Mouse (Mus musculus) neural tube, embryonic 11.5 days (tissue): Measurements from ENCODE around the gene Dapk2. TPM values are rescaled to one million over a fixed set of nuclear protein-coding genes. Genes with fewer than 3 reads are reported as not detected.

Experiments used
- ATAC-seq: fragments of 200-750 bp; cut with Nextera tagmentation; 2 replicates; pipeline ENCODE4 v1.8.0; 2017; ENCODE audit warnings: moderate number of reproducible peaks, mild to moderate bottlenecking, moderate TSS enrichment, moderate library complexity; ENCODE audit not compliant: insufficient read depth, low FRiP score, low TSS enrichment
- DNase-seq: peaks from one replicate; pipeline ENCODE4 v3.0.0-alpha.2; 2015; ENCODE audit warnings: low spot score
- H3K27ac ChIP-seq: fragments of 300-500 bp; sonication (generic); 2 replicates; pipeline ENCODE4 v1.5.1; 2014; ENCODE audit warnings: low read depth, mild to moderate bottlenecking, low read length
- H3K27me3 ChIP-seq: fragments of 300-500 bp; sonication (generic); 2 replicates; pipeline ENCODE4 v1.6.1; 2014; ENCODE audit warnings: mild to moderate bottlenecking, low read length, mixed read lengths; ENCODE audit not compliant: control insufficient read depth, insufficient read depth
- H3K36me3 ChIP-seq: fragments of 300-500 bp; sonication (generic); 2 replicates; pipeline ENCODE4 v1.6.1; 2014; ENCODE audit warnings: mild to moderate bottlenecking, low read length, moderate library complexity, mixed read lengths; ENCODE audit not compliant: control insufficient read depth, insufficient read depth
- H3K4me1 ChIP-seq: fragments of 300-500 bp; sonication (generic); 2 replicates; pipeline ENCODE4 v1.6.1; 2014; ENCODE audit warnings: low read length, mixed read lengths; ENCODE audit not compliant: control insufficient read depth, insufficient read depth
- H3K4me2 ChIP-seq: fragments of 300-500 bp; sonication (generic); 2 replicates; pipeline ENCODE4 v1.6.1; 2014; ENCODE audit warnings: low read depth, mild to moderate bottlenecking, moderate library complexity
- H3K4me3 ChIP-seq: fragments of 300-500 bp; sonication (generic); 2 replicates; pipeline ENCODE4 v1.5.1; 2014; ENCODE audit warnings: low read depth, low read length
- H3K9ac ChIP-seq: fragments of 300-500 bp; sonication (generic); 2 replicates; pipeline ENCODE4 v1.6.1; 2014; ENCODE audit warnings: mild to moderate bottlenecking, low read length
- H3K9me3 ChIP-seq: fragments of 300-500 bp; sonication (generic); 2 replicates; pipeline ENCODE4 v1.6.1; 2016; ENCODE audit warnings: low read length; ENCODE audit not compliant: control insufficient read depth
- WGBS: fragments of 180-500 bp; shearing (Covaris S2); extraction: QIAGEN DNeasy Blood & Tissue Kit; methylation state at CpG from one replicate; pipeline ENCODE4 v1.1.7; 2014; 5-methylcytosine and 5-hydroxymethylcytosine counted together
- polyA plus RNA-seq: library from polyadenylated mRNA; unstranded; fragments of >200 nt; fragmentation: Nextera tagmentation; extraction: Ambion mirVana; gene quantifications from 2 replicates; pipeline ENCODE4 v1.2.1, GENCODE M21; 2014

The Dapk2 gene
- polyA plus RNA-seq, 1 experiment from 2014 or later, result 3.1 TPM

DNA sequence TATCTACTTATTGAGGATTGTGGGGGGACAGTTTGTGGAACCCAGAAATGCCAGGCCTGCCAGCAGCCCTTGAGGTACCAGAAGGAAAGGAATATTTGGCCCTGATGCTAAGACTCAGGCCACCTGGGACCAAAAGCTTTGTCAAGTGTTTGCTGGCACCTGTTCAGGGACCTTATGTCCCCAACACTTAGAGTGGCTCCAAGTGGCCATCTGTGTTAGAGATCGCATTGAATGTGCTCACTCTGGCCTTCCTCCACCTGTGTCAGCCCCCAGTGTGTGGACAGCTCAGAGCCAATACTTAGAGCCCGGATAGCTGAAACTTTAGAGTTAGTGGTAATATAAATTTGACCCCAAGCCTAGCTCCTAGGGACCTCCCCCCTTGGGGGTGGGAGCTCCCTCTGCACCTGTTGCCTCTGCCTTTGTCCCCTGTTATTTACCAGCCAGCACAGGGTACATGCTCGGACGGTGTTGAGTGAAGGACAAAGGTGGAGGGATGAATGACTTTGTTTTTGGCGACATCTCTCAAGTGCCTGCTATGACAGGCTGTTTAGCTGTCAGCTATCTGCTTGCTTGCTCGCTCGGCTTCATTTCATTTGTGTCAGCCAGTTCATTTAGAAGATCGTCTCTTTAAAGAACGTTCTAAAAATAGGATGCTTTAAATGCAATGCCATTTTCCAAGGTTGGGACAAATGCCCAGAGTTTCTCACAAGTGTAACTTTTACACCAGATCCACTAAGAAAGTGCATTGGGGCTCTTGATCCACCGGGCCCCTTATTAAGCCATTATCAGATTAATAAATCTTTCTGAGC is 61.1 kb downstream of the Dapk2 start:
- 75% methylated on average over 10 of the region's 10 CpGs for WGBS
- no peak for DNase-seq
- no peak overlapping the region for H3K4me2 ChIP-seq
- H3K36me3 ChIP-seq, result no peaks in the 10 kb centered on the region
- no peaks in the 10 kb centered on the region for H3K9me3 ChIP-seq
- H3K9ac ChIP-seq, result no peak overlapping the region
- no peaks in the 10 kb centered on the region for H3K27me3 ChIP-seq
- ATAC-seq, result no peak
- no peaks in the 10 kb centered on the region for H3K4me1 ChIP-seq
- H3K4me3 ChIP-seq, result no peak overlapping the region
- no peak overlapping the region for H3K27ac ChIP-seq

DNA sequence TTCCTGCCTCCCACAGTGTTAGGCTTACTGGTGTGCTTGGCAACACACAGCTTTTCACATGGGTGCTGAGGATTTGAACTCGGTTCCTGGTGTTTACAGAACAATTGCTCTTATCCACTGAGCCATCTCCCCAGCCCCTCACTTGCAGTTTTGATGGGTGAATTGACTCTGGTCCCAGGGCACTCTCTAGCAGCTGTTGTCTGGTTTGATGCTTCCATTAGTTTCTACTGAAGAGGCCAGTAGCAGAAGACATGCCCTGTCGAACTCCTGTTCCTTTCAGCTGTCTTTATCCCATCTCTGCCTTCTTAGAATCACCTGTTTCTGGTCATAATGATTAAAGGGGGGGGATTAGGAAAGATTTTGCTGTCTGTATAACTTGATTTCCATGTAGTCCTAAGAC is 65.8 kb downstream of the Dapk2 start:
- DNase-seq (no peak), ATAC-seq (no peak)
- Histone ChIP-seq H3K4me2 (no peak overlapping the region), H3K4me1 (no peaks in the 10 kb centered on the region), H3K9me3 (no peaks in the 10 kb centered on the region), H3K27ac (no peak overlapping the region), H3K27me3 (no peaks in the 10 kb centered on the region), H3K4me3 (no peak overlapping the region), H3K36me3 (no peaks in the 10 kb centered on the region), H3K9ac (no peak overlapping the region)
- WGBS, result 81% methylated on average over 2 of the region's 2 CpGs

DNA sequence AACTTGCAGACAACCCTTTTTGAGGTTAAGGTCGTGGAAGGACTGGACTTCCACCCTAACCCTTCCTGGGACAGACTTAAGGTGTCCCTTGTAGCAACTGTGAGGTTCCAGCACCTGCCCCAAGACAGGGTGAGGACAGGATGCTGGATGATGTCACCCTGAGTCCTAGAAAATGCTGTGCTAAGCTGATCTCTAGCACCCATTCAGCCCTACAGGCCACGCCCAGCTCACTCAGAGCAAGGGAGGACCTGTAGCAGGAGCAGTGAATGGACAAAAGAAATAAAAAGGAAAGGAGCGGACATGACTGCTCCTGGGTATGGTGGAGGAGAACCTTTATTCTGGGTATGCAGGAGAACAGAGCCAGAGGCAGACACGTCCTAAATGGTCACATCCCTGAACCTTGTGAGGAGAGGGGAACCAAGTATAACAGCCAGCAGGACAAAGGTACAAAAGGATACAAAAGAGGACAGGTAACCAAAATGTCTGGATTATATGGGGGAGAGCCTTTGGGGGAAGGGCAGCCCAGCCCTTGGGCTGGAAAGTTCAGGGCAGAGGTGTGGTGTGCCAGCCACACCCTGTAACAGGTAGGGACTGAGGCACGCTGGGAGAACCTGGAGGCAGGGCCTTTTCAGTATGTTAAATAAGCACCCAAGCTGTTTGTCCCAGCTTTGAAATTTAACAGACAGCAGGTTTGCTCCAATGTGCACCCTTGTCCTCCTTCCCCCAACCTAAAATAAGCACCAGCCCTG is 67.9 kb downstream of the Dapk2 start:
- H3K27me3 ChIP-seq, result no peaks in the 10 kb centered on the region
- H3K27ac ChIP-seq, result no peak overlapping the region
- no peak overlapping the region for H3K9ac ChIP-seq
- DNase-seq (no peak), ATAC-seq (no peak)
- no peak overlapping the region for H3K4me2 ChIP-seq
- WGBS, result 67% methylated on average over 5 of the region's 5 CpGs
- H3K9me3 ChIP-seq, result no peaks in the 10 kb centered on the region
- H3K36me3 ChIP-seq, result no peaks in the 10 kb centered on the region
- H3K4me3 ChIP-seq, result no peak overlapping the region
- no peaks in the 10 kb centered on the region for H3K4me1 ChIP-seq

GRCm38 (mm10) chr9:66228456-66229151 is 70.6 kb downstream of the Dapk2 start:
- H3K4me3 ChIP-seq, result no peak overlapping the region
- DNase-seq (no peak), ATAC-seq (no peak)
- no peaks in the 10 kb centered on the region for H3K27me3 ChIP-seq
- 70% methylated on average over 2 of the region's 2 CpGs for WGBS
- no peak overlapping the region for H3K9ac ChIP-seq
- H3K4me1 ChIP-seq, result no peaks in the 10 kb centered on the region
- no peak overlapping the region for H3K27ac ChIP-seq
- no peak overlapping the region for H3K4me2 ChIP-seq
- no peaks in the 10 kb centered on the region for H3K9me3 ChIP-seq
- H3K36me3 ChIP-seq, result no peaks in the 10 kb centered on the region

- H3K4me3 ChIP-seq, result no peak overlapping the region
- ATAC-seq, result no peak
- no peak overlapping the region for H3K9ac ChIP-seq
- no peak overlapping the region for H3K4me2 ChIP-seq
- DNase-seq, result no peak
- H3K36me3 ChIP-seq, result no peaks in the 10 kb centered on the region
- no peaks in the 10 kb centered on the region for H3K27me3 ChIP-seq
- 78% methylated on average over 7 of the region's 7 CpGs for WGBS
- no peak overlapping the region for H3K27ac ChIP-seq
- no peaks in the 10 kb centered on the region for H3K9me3 ChIP-seq
- no peaks in the 10 kb centered on the region for H3K4me1 ChIP-seq
These were observed 73.9 kb downstream of the Dapk2 start for GRCm38 (mm10) chr9:66231820-66232479.

- Histone ChIP-seq H3K4me3 (no peak overlapping the region), H3K4me2 (no peak overlapping the region), H3K4me1 (no peaks in the 10 kb centered on the region), H3K27me3 (no peaks in the 10 kb centered on the region), H3K36me3 (no peaks in the 10 kb centered on the region), H3K9ac (no peak overlapping the region), H3K9me3 (no peaks in the 10 kb centered on the region), H3K27ac (no peak overlapping the region)
- WGBS, result 90% methylated on average over 2 of the region's 2 CpGs
- DNase-seq (no peak), ATAC-seq (no peak)
These were observed 78.6 kb downstream of the Dapk2 start for GRCm38 (mm10) chr9:66236615-66237014.

- H3K9ac ChIP-seq, result no peak overlapping the region
- H3K27ac ChIP-seq, result no peak overlapping the region
- H3K4me2 ChIP-seq, result no peak overlapping the region
- H3K4me1 ChIP-seq, result no peaks in the 10 kb centered on the region
- H3K36me3 ChIP-seq, result no peaks in the 10 kb centered on the region
- H3K4me3 ChIP-seq, result no peak overlapping the region
- 67% methylated on average over 1 of the region's 1 CpGs for WGBS
- DNase-seq (no peak), ATAC-seq (no peak)
- H3K9me3 ChIP-seq, result no peaks in the 10 kb centered on the region
- no peaks in the 10 kb centered on the region for H3K27me3 ChIP-seq
These were observed 79.7 kb downstream of the Dapk2 start for GRCm38 (mm10) chr9:66237742-66238141.

DNA sequence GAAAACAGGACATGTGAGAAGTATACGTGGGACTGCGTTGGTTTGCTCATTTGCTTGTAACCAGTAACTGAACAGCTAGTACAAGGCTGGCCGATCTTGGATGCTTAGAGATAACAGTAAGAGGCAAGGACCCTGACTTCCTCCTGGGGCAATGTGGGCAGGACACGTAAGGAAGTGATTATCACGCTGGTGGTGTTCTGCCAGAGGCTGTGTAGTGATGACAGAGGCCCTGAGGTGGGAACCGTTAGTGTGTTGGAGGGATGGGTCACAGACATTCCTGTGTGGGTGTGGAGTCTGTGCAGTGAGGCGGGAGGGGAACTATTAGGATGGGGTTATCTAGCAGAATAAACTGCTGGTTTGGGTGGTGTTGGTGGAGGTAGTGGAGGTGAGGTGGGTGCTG is 81.2 kb downstream of the Dapk2 start:
- Histone ChIP-seq H3K9ac (no peak overlapping the region), H3K36me3 (no peaks in the 10 kb centered on the region), H3K4me3 (no peak overlapping the region), H3K4me2 (no peak overlapping the region), H3K27me3 (no peaks in the 10 kb centered on the region), H3K4me1 (no peaks in the 10 kb centered on the region), H3K9me3 (no peaks in the 10 kb centered on the region), H3K27ac (no peak overlapping the region)
- DNase-seq, result no peak
- ATAC-seq, result no peak
- WGBS, result 79% methylated on average over 7 of the region's 7 CpGs
